Mouse (Mus musculus): ENCODE results near the gene Smim26.

DNA sequence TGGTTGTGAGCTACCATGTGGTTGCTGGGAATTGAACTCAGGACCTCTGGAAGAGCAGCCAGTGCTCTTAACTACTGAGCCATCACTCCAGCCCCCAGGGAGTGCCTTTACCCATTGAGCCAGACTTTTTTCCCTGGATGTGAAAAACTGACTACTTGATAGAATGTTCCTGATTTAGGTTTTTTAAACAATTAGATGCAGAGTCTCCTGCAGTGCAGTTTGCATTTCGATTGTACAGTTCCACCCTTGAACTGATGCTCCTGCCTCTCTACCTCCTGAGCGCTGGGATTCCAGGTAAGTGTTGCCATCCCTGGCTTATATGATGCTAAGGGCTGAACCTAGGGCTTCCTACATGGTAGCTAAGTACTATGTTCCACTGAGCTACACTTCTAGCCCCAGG lies 4.2 kb downstream of the Smim26 start:
- TF ChIP-seq CTCF (IDR thresholded peaks at IDR 0.05; ENCODE audit: extremely low read depth, insufficient read depth, low read length) (no peak), POLR2A (IDR thresholded peaks at IDR 0.05; ENCODE audit: extremely low read depth, insufficient read depth, low read length) (no peak)
